Mouse (Mus musculus): ENCODE data around the gene Ogdh. TPM values are rescaled to one million over a fixed set of nuclear protein-coding genes. Genes with fewer than 3 reads are reported as not detected.

Ogdh gene
- total and polyA plus RNA-seq, 3 experiments, result 91.8 to 118 (median 94.9) TPM

DNA sequence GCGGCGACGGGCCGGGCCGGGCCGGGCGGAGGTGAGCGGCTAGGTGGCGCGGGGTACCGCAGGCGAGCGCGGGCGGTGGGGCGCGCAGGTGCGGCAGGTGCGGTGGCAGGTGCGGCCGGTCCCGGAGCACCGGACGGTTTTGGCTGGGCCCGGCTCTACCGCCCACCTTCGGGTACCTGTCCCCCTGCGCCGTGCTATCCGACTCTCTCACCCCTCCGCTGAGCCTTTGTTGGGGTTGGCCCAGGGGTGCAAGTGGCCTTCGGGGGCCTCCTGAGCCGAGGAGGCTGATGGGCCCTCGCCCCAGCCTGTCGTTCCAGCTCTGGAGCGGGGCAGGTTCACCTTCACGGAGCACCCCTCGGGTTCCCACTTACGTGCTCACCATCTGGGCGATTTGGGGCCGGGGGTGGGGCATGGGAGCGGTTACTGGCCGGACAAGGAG, 98.1 kb downstream of the Ogdh start:
- Histone ChIP-seq H3K27me3 (ENCODE audit: control insufficient read depth in 1 of 2, insufficient read depth in 2 of 2, low read length in 2 of 2) (no peaks in the 10 kb centered on the region), H3K27ac (ENCODE audit: control insufficient read depth, low read depth, low read length) (no peak overlapping the region), H3K9me3 (replicated peaks; ENCODE audit: insufficient read depth, low read length) (no peaks in the 10 kb centered on the region), H3K4me3 (ENCODE audit: control insufficient read depth in 1 of 2, insufficient read depth in 1 of 2, low read depth in 2 of 2, low read length in 2 of 2) (peak overlapping the region; percentile 94 to 99), H3K36me3 (ENCODE audit: control insufficient read depth in 1 of 2, insufficient read depth in 2 of 2, low read length in 2 of 2) (peaks cover 0 to 32% of the 10 kb centered on the region in 2 experiments; a peak in 2 of 4 replicates), H3K79me2 (ENCODE audit: control insufficient read depth, insufficient read depth, low read length, poor library complexity) (peaks cover 35% of the 10 kb centered on the region), H3K9ac (ENCODE audit: control insufficient read depth, low read depth, low read length, poor library complexity, severe bottlenecking) (peak overlapping the region; percentile 74), H3K4me1 (ENCODE audit: control insufficient read depth in 1 of 2, insufficient read depth in 2 of 2, low read length in 2 of 2) (peaks cover 10 to 28% of the 10 kb centered on the region in 2 experiments)
- no peak for TF ChIP-seq UBTF (IDR thresholded peaks at IDR 0.05; ENCODE audit: borderline replicate concordance, insufficient read depth, low read depth, low read length)
- 0 out of 2 replicates have a peak, but pooled peaks have one; percentile 7 for TF ChIP-seq TCF12 (IDR thresholded peaks at IDR 0.05; ENCODE audit: low read depth, low read length)
- DNase-seq (ENCODE audit: low read depth, low spot score), result peak; percentile 58

GRCm38 (mm10) chr11:6390376-6391053, 99.1 kb downstream of the Ogdh start:
- TF ChIP-seq BHLHE40 (IDR thresholded peaks at IDR 0.05; ENCODE audit: borderline replicate concordance, low read depth, low read length) (no peak), MAX (IDR thresholded peaks at IDR 0.05; ENCODE audit: low read length) (0 out of 2 replicates have a peak, but pooled peaks have one; percentile 12)
- H3K27ac ChIP-seq (ENCODE audit: control insufficient read depth, low read depth, low read length), result no peak overlapping the region
- H3K4me1 ChIP-seq (ENCODE audit: control insufficient read depth in 1 of 2, insufficient read depth in 2 of 2, low read length in 2 of 2), result peaks cover 10 to 28% of the 10 kb centered on the region in 2 experiments

DNA sequence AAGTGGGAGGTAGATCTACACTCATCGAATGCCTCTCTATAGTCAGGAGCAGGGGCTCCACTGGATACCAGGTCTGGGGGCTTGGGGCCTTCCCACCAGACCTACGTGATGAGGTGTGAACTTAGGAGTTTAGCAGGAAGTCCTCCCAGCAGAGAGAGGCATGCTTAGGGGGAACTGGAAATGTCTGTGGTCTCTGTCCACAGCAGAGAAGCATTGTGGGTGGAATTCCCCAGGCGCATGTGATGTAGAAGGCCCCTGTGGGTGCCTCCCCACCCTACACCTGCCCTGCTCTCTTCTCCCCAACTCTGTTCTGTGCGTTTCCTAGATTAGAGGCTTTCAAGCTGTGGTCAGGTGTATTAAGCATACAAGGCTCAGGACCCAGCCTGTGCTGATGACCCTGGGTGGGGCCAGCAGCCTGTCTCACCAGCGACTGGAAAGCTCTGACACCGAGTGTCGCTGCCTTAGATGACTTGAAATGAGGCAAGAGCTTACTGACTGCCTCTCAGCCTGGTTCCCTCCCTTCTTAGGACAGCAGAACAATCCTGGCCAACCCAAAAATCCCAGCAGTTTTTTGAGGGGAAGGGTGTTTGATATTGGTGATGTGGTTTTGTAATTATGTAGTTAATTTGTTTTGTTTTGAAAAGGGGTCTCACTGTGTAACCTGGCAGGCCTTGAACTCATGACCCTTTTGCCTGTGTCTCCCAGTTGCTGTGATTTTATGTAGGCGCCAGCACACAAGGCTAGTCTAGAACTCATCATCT, 100.3 kb downstream of the Ogdh start:
- H3K4me1 ChIP-seq (ENCODE audit: control insufficient read depth in 1 of 2, insufficient read depth in 2 of 2, low read length in 2 of 2), result peaks cover 10 to 28% of the 10 kb centered on the region in 2 experiments
- H3K9me3 ChIP-seq (replicated peaks; ENCODE audit: insufficient read depth, low read length), result no peaks in the 10 kb centered on the region
- TF ChIP-seq GABPA (IDR thresholded peaks at IDR 0.05; ENCODE audit: low read depth, low read length) (no peak), JUND (IDR thresholded peaks at IDR 0.05; ENCODE audit: low read depth, low read length) (no peak), USF1 (IDR thresholded peaks at IDR 0.05; ENCODE audit: low read depth, low read length) (no peak), KAT2A (conservative IDR thresholded peaks at IDR 0.05; ENCODE audit: low read depth, low read length) (no peak), ZNF384 (IDR thresholded peaks at IDR 0.05; ENCODE audit: low read depth, low read length) (no peak), NRF1 (IDR thresholded peaks at IDR 0.05; ENCODE audit: insufficient read depth, low read depth, low read length, poor library complexity, severe bottlenecking) (no peak), SIN3A (IDR thresholded peaks at IDR 0.05; ENCODE audit: low read length) (no peak; the same call in 1 of the 2 replicates), CHD2 (IDR thresholded peaks at IDR 0.05; ENCODE audit: low read length) (no peak), USF2 (IDR thresholded peaks at IDR 0.05; ENCODE audit: borderline replicate concordance in 1 of 2, insufficient read depth in 1 of 2, low read depth in 1 of 2, low read length in 2 of 2) (no peak)
- peaks cover 0 to 32% of the 10 kb centered on the region in 2 experiments; a peak in 2 of 4 replicates for H3K36me3 ChIP-seq (ENCODE audit: control insufficient read depth in 1 of 2, insufficient read depth in 2 of 2, low read length in 2 of 2)
- H3K27me3 ChIP-seq (ENCODE audit: control insufficient read depth in 1 of 2, insufficient read depth in 2 of 2, low read length in 2 of 2), result no peaks in the 10 kb centered on the region
- no peak overlapping the region for H3K9ac ChIP-seq (ENCODE audit: control insufficient read depth, low read depth, low read length, poor library complexity, severe bottlenecking)
- H3K79me2 ChIP-seq (ENCODE audit: control insufficient read depth, insufficient read depth, low read length, poor library complexity), result peaks cover 35% of the 10 kb centered on the region
- H3K4me3 ChIP-seq (ENCODE audit: control insufficient read depth in 1 of 2, insufficient read depth in 1 of 2, low read depth in 2 of 2, low read length in 2 of 2), result no peak overlapping the region
- H3K27ac ChIP-seq (ENCODE audit: control insufficient read depth, low read depth, low read length), result no peak overlapping the region
- no peak for DNase-seq (ENCODE audit: low read depth, low spot score)

More at GRCm38 (mm10) chr11:6390376-6391053, 99.1 kb downstream of the Ogdh start:
- H3K4me3 ChIP-seq (ENCODE audit: control insufficient read depth in 1 of 2, insufficient read depth in 1 of 2, low read depth in 2 of 2, low read length in 2 of 2), result peak overlapping the region; percentile 94 to 99
- peak; percentile 44 for DNase-seq (ENCODE audit: low read depth, low spot score)
- H3K9me3 ChIP-seq (replicated peaks; ENCODE audit: insufficient read depth, low read length), result no peaks in the 10 kb centered on the region
- peaks cover 35% of the 10 kb centered on the region for H3K79me2 ChIP-seq (ENCODE audit: control insufficient read depth, insufficient read depth, low read length, poor library complexity)
- peak overlapping the region; percentile 74 for H3K9ac ChIP-seq (ENCODE audit: control insufficient read depth, low read depth, low read length, poor library complexity, severe bottlenecking)
- peaks cover 0 to 32% of the 10 kb centered on the region in 2 experiments; a peak in 2 of 4 replicates for H3K36me3 ChIP-seq (ENCODE audit: control insufficient read depth in 1 of 2, insufficient read depth in 2 of 2, low read length in 2 of 2)
- no peaks in the 10 kb centered on the region for H3K27me3 ChIP-seq (ENCODE audit: control insufficient read depth in 1 of 2, insufficient read depth in 2 of 2, low read length in 2 of 2)
